Mouse (Mus musculus): ENCODE results near the gene Foxn3.

DNA sequence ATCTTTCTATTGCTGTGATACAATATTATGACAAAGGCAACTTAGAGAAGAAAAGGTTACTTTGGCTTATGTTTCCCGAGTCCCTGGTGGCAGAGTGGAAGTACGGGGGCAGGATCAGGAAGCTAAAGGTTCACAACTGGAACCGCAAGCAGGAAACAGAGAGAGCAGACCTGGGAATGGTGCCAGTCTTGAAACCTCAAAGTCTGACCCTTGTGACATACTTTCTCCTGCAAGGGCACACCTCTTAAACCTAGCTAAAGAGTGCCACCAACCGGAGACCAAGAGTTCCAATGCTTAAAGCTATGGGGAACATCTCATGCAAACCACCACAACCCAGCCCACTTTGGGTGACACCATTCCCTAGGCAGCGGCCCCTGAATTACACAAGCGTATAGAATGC lies 414.2 kb downstream of the Foxn3 start:
- no peak for TF ChIP-seq EP300 (IDR thresholded peaks at IDR 0.05)
- no peak for TF ChIP-seq CTCF (IDR thresholded peaks at IDR 0.05)
